Mouse (Mus musculus): ENCODE measurements around the gene Cebpz.

DNA sequence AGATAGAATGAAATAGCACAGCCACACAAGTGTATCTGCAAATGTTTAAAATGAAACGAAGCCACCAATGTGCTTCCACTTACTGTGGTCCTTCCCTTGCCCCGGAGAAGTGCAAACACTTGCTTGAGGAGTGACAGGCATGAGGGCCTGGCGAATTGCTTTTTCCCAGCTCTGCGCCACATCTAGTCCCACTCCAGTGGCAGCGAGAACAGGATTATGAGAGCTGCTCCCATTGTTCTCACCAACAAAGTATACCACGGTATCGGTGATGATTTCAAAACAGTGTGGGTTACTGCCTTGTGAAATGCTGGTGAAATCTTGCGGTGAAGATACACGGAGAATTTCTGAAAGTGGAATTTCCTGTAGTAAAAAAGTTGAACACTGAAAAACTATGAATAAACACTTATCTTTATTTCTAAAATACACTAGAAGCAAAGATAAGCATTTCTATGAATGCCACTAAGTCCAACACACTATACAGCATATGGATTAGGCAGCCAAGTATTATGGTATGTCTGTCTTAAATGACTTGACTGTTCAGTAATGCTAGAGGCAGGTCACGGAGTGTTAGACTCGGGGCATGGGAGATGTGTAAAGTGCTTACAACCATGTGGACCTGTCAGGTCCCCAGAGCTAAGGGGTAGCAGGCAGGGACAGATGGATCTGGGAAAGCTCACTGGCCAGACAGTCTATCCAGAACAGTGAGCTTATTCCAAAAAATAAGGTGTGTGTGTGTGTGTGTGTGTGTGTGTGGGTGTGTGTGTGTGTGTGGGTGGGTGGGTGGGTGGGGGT lies 29.4 kb upstream of the Cebpz start:
- TF ChIP-seq CTCF (conservative IDR thresholded peaks at IDR 0.05; ENCODE audit: insufficient read depth, insufficient read length, low read depth, low read length), result no peak
- TF ChIP-seq POLR2A (IDR thresholded peaks at IDR 0.05; ENCODE audit: low read depth, low read length), result no peak

Measured in kidney, adult 2 months (tissue).